In genomic region chr6:47879049-47879716, GRCm38 (mm10) we compare ENCODE assay signal across 9 mouse cellular contexts. TPM values are rescaled to one million over a fixed set of nuclear protein-coding genes. Genes with fewer than 3 reads are reported as not detected.
DNase-seq lines count a peak whose midpoint lies in the region; ATAC-seq lines count a peak whose summit lies in the region.
"Had no signal": no experiment of that assay in that cellular context is flagged by ENCODE, and none has a peak within 500 bp of the region (broad histone marks: within the 10 kb centered on the region; RNA-seq: fewer than 3 reads in every experiment).

No protein-coding gene starts in this region.

- peaks cover 39% of the 10 kb centered on the region for H3K36me3 ChIP-seq in kidney, embryonic 16.5 days (ENCODE audit: insufficient read depth, low read length)
- peaks cover 50% of the 10 kb centered on the region for H3K36me3 ChIP-seq in embryonic facial prominence, embryonic 10.5 days (replicated peaks)
- H3K36me3 ChIP-seq in midbrain, embryonic 15.5 days (replicated peaks), result peaks cover 31% of the 10 kb centered on the region

- H3K4me3 ChIP-seq in kidney, embryonic 16.5 days (ENCODE audit: low read length), result peak overlapping the region; percentile 97; the same call in 1 of the 2 replicates
- H3K4me3 ChIP-seq in embryonic facial prominence, embryonic 10.5 days, result peak overlapping the region; percentile 88
- H3K4me3 ChIP-seq in midbrain, embryonic 15.5 days, result peak overlapping the region; percentile 97

- DNase-seq in kidney, adult 9 months, result no peak
- no peak for DNase-seq in embryonic facial prominence, embryonic 10.5 days (ENCODE audit: low spot score)
- DNase-seq in induced T-regulatory cell, adult 2 months (ENCODE audit: low read depth), result peak; percentile 21
- DNase-seq in right cerebral cortex, postnatal 36 days (ENCODE audit: low spot score in 2 of 2), result no peak
- no peak for DNase-seq in adrenal gland, postnatal 36 days
- no peak for DNase-seq in layer of hippocampus, adult 11-12 months (ENCODE audit: low spot score)
- DNase-seq: gastrocnemius, postnatal 36 days had no signal

- H3K9me3 ChIP-seq in kidney, embryonic 16.5 days (ENCODE audit: low read length), result no peaks in the 10 kb centered on the region
- H3K9me3 ChIP-seq in embryonic facial prominence, embryonic 10.5 days, result no peaks in the 10 kb centered on the region
- H3K9me3 ChIP-seq in midbrain, embryonic 15.5 days, result no peaks in the 10 kb centered on the region

- H3K9ac ChIP-seq in kidney, embryonic 16.5 days (replicated peaks; ENCODE audit: low read length), result peak overlapping the region; percentile 96
- peak overlapping the region; percentile 98; the same call in 1 of the 2 replicates for H3K9ac ChIP-seq in midbrain, embryonic 15.5 days

- ATAC-seq in kidney, embryonic 16.5 days (ENCODE audit: low FRiP score, low TSS enrichment), result no peak
- ATAC-seq in midbrain, embryonic 15.5 days (replicated peaks), result no peak

- WGBS in kidney, embryonic 16.5 days, result 64% methylated on average over 4 of the region's 4 CpGs
- WGBS in embryonic facial prominence, embryonic 10.5 days, result 76% methylated on average over 4 of the region's 4 CpGs
- WGBS in midbrain, embryonic 15.5 days, result 66% methylated on average over 4 of the region's 4 CpGs

- H3K4me1 ChIP-seq in kidney, embryonic 16.5 days (ENCODE audit: insufficient read depth, low read length), result peaks cover 15% of the 10 kb centered on the region
- H3K4me1 ChIP-seq in embryonic facial prominence, embryonic 10.5 days, result peaks cover 20% of the 10 kb centered on the region
- peaks cover 18% of the 10 kb centered on the region for H3K4me1 ChIP-seq in midbrain, embryonic 15.5 days

- H3K4me2 ChIP-seq in kidney, embryonic 16.5 days (replicated peaks; ENCODE audit: low read depth, low read length), result peak overlapping the region; percentile 90
- H3K4me2 ChIP-seq in midbrain, embryonic 15.5 days, result peak overlapping the region; percentile 61

- H3K27ac ChIP-seq in kidney, embryonic 16.5 days (ENCODE audit: low read length), result no peak overlapping the region
- H3K27ac ChIP-seq in embryonic facial prominence, embryonic 10.5 days (replicated peaks), result peak overlapping the region; percentile 98
- no peak overlapping the region for H3K27ac ChIP-seq in midbrain, embryonic 15.5 days

- no peaks in the 10 kb centered on the region for H3K27me3 ChIP-seq in kidney, embryonic 16.5 days (ENCODE audit: insufficient read depth, low read length)
- no peaks in the 10 kb centered on the region for H3K27me3 ChIP-seq in embryonic facial prominence, embryonic 10.5 days (replicated peaks; ENCODE audit: low read depth, poor library complexity, severe bottlenecking)
- no peaks in the 10 kb centered on the region for H3K27me3 ChIP-seq in midbrain, embryonic 15.5 days (replicated peaks)

RNA-seq across cellular contexts. Expression of gene Zfp282, which starts 2.2 kb away (rescaled TPM):
- polyA plus RNA-seq in kidney, embryonic 16.5 days (2015; fragmentation: Nextera tagmentation; extraction: Ambion mirVana), result 17.8 and 18.7 TPM in 2 replicates
- 17.9 and 18.5 TPM in 2 replicates for polyA plus RNA-seq in embryonic facial prominence, embryonic 10.5 days (2016; fragmentation: Nextera tagmentation; extraction: Ambion mirVana)
- 27.5 and 27.8 TPM in 2 replicates for polyA plus RNA-seq in midbrain, embryonic 15.5 days (2015; fragmentation: Nextera tagmentation; extraction: Ambion mirVana)
- total RNA-seq in adrenal gland, postnatal 36 days (2021), result 10 to 100 TPM in 1 of 2 experiments, 1 to 10 TPM in 1; 9.9 to 11.2 TPM

RNA-seq across cellular contexts. Expression of gene Zfp212, which starts 41.1 kb away (rescaled TPM):
- 19.4 and 20.2 TPM in 2 replicates for polyA plus RNA-seq in kidney, embryonic 16.5 days (2015; fragmentation: Nextera tagmentation; extraction: Ambion mirVana)
- 21.6 and 23.6 TPM in 2 replicates for polyA plus RNA-seq in embryonic facial prominence, embryonic 10.5 days (2016; fragmentation: Nextera tagmentation; extraction: Ambion mirVana)
- polyA plus RNA-seq in midbrain, embryonic 15.5 days (2015; fragmentation: Nextera tagmentation; extraction: Ambion mirVana), result 19.7 and 20.0 TPM in 2 replicates
- 10 to 100 TPM; 14.7 to 15.2 TPM for total RNA-seq in adrenal gland, postnatal 36 days (2021)

RNA-seq across cellular contexts. Expression of gene Zfp398, which starts 43.7 kb away (rescaled TPM):
- polyA plus RNA-seq in kidney, embryonic 16.5 days (2015; fragmentation: Nextera tagmentation; extraction: Ambion mirVana), result 9.1 and 10.8 TPM in 2 replicates
- 8.6 TPM in 2 replicates for polyA plus RNA-seq in embryonic facial prominence, embryonic 10.5 days (2016; fragmentation: Nextera tagmentation; extraction: Ambion mirVana)
- polyA plus RNA-seq in midbrain, embryonic 15.5 days (2015; fragmentation: Nextera tagmentation; extraction: Ambion mirVana), result 20.9 and 22.5 TPM in 2 replicates
- total RNA-seq in adrenal gland, postnatal 36 days (2021), result 10 to 100 TPM in 1 of 2 experiments, 1 to 10 TPM in 1; 9.9 to 13.3 TPM

RNA-seq across cellular contexts. Expression of gene Zfp786, which starts 48.5 kb away (rescaled TPM):
- polyA plus RNA-seq in kidney, embryonic 16.5 days (2015; fragmentation: Nextera tagmentation; extraction: Ambion mirVana), result 3.6 and 3.9 TPM in 2 replicates
- 7.6 and 8.0 TPM in 2 replicates for polyA plus RNA-seq in embryonic facial prominence, embryonic 10.5 days (2016; fragmentation: Nextera tagmentation; extraction: Ambion mirVana)
- 21.1 and 22.8 TPM in 2 replicates for polyA plus RNA-seq in midbrain, embryonic 15.5 days (2015; fragmentation: Nextera tagmentation; extraction: Ambion mirVana)
- total RNA-seq in adrenal gland, postnatal 36 days (2021), result 1 to 10 TPM in 1 of 2 experiments, under 1 TPM in 1; 0.83 to 1.4 TPM
